Mouse (Mus musculus) fat pad, adult 2 months (tissue): ENCODE measurements around the gene Rint1.

Experiments used
- DNase-seq: peaks from one replicate; pipeline ENCODE4 v3.0.0-alpha.2; 2011; ENCODE audit warnings: low read depth, low spot score; ENCODE audit errors: extremely low read depth

Gene Rint1

DNA sequence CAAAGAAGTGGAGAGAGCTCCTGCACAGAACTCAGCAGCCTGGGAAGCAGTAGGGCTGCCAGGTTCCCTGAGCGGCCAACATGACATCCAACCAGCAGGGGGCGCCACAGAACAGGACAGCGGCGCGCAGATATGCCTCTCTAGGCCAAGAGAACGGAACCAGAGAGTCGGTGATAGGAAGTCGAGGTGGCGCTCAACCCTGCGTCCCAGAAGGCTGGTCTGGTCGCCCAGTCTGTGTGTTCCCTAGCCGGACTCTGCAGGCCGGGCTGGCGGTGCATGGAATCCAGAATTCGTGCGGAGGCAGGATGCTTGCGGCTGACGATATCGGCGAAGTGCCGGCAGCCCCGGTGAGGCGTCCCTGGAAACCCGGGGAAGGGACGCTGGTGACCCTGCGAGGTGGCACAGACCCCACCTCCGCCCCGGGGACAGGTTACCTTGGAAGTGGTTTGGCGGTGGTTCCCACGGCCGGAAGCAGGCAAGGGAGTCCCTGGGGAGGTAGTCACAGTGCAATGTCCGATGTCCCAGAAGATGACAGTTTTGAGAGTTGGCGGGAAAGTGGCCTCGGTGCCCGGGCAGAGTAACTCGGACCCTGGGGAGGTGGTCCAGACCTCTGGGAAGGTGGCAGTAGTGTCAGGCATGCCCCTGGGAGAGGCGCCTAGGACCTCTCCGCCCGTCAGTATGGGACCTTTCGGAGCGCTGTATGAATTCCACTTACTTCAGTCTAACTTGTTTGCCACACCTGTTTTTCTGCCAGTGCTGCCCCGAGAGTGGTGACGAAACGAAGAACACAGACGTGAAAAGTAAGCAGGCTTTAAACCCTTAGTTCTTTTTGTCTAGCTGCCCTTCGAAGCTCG is at the start of gene Rint1:
Gene Rint1, plus strand, starts transcription at position 176 of the 854 bp plus-strand sequence.
- peak; percentile 25 for DNase-seq

DNA sequence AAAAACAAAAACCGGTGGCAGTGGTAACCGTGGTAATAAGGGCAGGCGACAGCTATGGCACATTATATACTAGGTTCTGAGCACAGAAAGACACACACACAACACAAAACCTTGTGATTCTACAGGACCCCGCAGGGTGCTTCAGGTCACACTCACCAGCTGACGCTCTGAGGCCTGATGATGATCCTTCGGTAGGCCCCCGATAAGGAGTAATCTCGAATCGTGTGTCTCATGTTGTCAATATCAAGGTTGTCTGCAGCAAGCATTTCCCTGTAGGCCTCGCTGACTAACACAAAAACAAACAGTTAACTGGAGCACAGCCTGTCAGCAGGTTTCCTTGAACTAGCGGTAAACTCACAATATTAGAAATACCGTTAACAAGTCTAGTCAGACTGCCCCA is 44.2 kb upstream of the Rint1 start:
- no peak for DNase-seq

DNA sequence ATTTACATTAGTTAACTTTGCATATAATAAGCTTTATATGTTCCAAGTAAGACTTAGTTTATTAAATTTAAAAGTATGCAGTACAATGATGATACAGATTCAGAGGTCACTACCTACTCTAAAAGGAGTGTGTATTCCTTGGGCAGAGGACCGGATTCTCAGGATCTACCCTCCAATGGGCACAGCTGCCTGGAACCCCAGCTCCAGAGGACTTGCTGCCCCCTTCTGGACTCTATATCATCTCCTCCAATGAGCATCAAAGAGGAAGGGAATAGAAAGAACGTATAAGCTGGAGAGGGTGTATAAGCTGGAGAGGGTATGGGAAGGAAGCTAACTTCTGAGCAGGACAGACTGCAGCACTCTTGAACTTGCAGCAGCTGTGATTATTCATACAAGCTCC is 37.6 kb upstream of the Rint1 start:
- no peak for DNase-seq

DNA sequence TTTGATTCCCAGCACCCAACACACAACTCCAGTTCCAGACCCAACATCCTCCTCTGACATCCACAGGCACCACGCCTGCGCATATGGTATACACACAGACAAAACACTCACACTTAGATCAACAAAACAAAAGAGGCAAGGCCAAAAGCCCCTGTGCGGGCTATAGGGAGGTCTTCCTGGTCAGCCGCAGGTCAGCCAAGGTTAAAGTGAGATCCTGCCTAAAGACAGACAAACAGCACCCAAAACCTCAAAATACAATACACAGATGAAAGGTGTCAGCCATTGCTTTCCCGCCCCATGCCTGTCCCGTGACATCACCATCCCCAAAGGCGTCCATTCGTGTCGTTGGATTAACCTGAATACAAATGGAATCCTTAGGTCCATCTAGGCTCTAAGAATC is 31.9 kb upstream of the Rint1 start:
- DNase-seq: no peak

DNA sequence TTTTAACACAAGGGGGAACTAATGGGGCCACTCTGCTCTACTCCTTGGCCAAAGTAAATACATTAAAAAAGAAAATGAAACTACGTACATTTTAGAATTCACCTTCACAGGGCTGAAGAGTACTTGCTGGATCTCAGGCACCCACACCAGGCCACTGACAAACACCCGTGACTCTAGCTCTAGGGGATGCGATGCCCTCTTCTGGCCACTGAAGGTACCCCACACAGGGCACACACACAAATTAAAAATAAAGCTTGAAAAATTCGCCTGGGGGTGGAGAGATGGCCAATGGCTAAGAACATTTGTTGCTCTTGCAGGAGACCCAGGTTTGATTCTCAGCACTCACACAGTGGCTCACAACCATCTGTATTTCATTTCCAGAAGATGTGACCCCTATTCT is 31.1 kb upstream of the Rint1 start:
- DNase-seq: no peak

DNA sequence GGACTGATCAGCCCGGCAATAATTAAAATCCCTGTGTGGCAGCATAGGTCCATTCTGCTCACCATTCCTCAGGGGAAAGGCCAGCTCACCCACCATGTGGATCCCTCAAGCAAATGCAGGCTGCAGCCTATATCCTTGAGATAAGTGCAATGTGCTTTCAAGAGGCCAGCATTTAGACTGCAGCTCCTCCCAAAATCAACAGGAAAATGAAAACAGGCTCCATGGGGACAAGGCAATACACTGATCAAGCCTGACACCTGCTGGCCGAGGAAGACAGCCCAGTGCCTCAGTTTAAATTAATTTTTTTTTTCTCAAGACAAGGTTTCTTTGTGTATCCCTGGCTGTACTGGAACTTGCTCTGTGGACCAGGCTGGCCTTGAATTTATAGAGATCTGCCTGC is 28.9 kb upstream of the Rint1 start:
- no peak for DNase-seq

DNA sequence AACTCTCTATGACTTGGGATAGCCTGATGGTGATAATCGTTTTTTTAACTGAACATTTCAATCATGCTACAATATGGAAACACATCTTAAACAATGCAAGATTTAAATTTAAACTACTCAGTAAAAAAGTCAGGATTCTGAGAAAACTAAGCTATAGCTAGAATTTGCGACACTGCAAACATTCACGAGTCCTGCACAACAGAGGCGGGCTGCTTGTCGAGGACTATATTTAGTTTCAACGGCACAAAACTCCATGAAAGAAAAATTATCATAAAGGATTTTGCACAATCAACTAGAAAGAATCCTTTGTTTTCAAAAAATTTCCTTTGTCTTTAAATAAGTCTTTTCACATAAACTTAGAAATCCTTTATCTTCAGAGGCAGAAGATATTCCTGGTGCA is 25.0 kb upstream of the Rint1 start:
- DNase-seq: no peak

DNA sequence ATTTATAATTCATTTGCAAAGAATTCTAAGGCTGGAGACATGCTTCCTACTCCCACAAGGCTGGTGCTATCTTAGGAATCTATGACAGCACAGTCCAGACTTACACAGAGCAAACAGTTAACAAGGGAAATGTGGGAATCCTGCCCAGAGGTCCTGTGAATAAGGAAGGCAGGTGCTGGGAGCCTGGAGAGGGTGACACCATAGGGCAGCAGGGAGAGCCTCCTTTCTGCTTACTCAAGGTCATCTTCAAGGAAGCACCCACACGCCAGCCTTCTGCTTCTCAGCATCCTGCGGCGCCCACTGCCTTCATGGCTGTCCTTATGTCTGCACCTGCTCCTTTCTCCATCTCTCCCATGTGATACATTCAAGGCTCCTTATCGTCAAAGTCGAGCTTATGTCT is 23.0 kb upstream of the Rint1 start:
- no peak for DNase-seq

DNA sequence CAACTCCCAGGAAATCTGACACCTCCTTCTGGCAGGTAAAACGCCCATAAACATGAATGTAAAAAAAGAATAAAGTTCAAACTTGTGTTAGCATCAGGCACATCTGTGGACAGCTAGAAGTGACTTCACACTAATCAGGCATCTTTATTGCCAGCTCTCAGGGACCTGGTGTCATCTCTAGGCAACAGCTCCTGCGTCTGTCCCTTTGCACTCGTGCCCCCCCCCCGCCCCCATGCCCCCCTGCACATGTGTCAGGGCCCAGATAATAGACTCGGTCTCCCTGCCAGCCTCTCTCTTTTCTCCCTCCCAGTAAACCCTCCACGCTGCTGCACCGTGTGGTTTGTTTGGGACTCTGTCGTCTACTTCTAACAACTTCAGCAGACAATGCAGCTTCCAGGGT is 16.4 kb upstream of the Rint1 start:
- DNase-seq: no peak

DNA sequence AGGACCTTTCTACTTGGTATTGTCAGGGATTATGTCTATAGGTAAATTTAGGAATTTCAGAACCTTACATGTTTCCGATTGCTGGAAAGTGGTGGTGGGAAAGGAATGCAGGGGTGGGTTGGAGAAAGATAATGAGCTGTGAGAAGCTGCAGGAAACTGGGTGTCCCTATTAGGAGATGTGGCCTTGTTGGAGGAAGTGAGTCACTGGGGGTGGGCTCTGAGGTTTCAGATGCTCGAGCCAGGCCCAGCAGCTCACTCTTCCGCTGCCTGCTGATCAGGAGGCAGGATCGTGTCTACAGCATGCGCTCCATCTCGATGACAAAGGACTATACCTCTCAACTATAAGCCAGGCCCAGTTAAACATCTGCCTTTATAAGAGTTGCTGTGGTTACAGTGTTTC is 13.3 kb upstream of the Rint1 start:
- DNase-seq: no peak

DNA sequence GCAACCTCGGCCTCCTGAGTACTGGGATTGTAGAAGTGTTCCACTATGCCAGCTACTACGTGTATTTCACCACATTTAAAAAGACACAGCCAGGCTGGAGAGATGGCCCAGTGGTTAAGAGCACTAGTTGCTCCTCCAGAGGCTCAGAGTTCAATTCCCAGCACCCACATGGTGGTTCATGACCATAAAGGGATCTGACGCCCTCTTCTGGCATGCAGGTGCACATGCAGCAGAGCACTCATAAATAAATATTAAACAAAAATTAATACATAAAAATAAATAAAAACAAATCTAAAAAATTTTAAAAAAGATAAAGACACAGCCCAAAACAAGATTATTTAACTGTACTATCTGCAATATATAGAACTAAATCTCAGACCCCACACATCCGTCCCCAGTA is 7.0 kb upstream of the Rint1 start:
- no peak for DNase-seq

DNA sequence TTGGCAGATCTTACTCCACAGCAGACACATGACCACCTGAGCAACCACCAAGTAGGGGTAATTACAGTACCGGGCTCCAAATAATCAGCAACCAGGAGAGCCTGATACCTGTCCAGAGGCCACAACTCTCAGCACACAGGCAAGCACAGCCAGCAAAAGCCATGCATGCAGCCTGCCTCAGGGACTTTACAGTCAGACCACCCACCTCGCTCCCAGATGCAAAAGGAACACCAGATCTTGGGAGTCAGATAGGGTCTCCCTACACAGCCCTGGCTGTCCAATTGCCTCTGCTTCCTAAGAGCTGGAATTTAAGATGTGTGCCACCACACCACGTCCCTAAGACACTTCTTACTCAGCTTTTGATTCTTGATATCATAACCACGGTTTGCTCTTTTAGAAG is 6.3 kb upstream of the Rint1 start:
- no peak for DNase-seq

DNA sequence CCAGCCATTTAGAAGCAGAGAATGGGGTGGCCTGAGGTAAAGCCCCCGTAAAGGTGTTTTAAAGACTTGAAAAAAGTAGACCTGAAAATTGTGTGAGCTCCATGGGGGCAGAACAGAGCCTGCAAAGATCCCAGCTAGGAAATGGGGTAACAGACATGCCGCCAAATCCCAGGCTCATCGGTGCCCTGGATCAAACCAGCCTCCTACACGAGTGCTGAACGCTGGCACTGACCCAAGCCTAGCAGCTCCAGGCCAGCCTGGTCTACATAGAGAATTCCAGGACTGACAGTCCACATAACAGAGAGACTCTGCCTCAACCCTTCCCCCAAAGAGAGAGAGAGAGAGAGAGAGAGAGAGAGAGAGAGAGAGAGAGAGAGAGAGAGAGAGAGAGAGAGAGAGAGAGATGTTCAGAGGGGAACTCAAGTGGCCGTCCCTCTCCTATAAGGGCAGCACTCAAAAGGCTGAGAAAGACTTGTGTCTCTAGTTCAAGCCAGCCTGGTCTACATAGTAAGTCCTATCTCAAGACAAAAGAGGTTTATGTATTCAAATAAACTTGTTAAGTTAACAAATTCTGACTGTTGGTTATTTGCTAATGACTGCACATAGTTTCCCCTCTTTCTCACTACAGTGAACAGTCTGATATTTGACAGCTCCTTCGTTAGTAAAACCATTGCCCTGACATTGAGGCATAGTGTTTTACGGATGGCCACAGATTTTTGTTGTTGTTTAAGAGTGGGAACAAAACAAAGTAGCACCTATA is 5.3 kb upstream of the Rint1 start:
- peak; percentile 21 for DNase-seq

DNA sequence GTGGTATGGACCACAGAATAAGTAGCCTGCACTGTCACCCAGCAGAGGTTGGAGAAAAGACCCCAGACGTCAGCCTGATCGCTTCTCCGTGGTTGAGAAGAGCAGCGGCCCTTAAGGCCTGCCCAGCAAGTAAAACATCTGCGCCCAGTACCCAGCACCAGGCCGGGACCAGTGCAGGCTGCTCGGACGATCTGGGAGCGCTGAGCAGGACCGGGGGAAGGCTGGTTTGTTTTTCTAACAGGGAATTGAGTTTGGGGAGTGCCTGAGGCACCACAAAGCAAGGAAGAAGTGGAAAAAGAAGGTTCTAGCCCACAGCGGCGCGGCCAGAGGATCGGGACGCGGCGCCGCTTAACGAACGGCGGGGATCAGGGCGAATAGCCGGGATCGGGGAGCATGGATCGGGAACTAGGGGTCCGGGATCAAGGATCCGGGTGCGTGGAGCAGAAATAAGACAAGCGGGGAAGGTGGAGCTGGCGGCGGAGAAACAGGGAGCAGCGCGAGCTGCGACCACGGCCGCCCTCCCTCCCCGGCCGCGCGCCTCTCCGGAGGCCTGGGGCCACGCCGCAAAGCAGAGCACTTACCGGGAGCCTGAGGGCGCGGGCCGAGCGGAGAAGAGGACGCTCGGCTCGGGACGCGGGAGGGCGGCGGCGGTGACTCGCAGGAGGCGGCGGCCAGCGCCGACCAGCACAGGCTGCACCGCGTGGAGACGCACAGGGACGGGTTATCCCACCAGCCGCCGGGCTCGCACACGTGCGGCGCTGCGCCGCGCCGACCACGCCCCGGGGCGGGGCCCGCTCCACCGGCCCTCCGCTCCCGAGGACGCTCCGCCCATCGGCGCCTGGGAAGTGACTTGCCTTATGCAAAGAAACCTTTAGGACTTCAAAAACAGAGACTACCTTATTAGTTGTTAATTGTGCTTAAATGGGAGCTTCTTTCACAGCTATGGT is 4.3 kb upstream of the Rint1 start, which contains the start of gene Pus7:
Gene Pus7, minus strand, starts transcription at position 781 of the 947 bp plus-strand sequence.
- DNase-seq: no peak

DNA sequence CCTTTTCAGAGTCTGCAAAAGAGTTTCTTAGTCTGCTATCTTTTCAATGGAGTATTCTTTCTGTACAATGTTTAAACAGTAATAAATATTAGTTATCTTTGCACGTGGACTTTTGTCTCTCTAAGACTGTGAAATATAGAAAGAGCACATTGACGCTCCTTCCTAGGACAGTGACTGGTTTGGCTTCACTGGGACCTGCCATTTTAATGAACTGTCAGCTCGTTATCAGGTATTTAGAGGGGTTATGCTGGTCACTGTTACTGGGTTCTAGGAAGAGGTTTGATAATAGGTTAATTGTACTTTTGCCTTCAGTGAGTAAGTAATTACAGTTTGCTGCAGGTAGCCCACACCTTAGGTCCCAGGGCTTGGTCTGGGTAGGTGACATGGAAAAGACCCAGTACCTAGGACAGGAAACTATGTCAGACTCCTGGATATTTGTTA is 899 bp downstream of the Rint1 start:
- no peak for DNase-seq

DNA sequence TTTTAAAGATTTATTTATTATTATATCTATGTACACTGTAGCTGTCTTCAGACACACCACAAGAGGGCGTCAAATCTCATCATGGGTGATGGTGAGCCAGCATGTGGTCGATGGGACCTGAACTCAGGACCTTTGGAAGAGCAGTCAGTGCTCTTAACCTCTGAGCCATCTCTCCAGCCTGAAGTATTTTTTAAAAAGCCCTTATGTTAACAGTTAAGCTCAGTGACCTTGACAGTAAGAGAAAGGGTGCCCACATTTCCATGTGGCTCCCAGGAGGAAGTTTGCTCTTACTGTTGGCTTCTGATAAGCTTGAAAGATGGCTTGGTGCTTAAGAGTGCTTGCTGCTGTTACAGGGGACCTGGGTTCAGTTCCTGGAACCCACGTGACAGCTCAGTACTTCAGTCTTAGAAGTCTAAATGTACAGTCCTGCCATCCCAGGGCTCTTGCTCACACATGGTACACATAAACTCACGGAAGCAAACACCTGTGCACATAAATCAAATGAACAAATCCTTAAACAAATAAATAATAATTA is 1.6 kb downstream of the Rint1 start:
- no peak for DNase-seq

DNA sequence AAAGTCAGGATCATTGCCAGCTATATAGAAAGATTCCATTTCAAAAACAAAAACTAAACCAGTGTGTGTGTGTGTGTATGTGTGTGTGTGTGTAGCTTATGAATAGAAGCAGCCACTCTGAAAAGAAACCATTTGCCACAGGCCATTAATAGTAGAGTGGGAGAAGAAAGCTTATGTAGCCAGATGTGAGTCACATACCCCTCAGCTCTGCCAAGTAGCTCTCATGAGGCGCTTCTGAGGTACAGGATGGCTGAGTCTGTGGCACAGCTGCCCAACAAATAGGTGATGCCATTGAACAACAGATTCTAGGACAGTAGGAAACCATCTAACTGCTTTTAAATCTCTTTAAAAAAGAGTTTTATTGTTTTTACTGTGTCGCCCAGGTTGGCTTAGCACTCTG is 5.2 kb downstream of the Rint1 start:
- no peak for DNase-seq

DNA sequence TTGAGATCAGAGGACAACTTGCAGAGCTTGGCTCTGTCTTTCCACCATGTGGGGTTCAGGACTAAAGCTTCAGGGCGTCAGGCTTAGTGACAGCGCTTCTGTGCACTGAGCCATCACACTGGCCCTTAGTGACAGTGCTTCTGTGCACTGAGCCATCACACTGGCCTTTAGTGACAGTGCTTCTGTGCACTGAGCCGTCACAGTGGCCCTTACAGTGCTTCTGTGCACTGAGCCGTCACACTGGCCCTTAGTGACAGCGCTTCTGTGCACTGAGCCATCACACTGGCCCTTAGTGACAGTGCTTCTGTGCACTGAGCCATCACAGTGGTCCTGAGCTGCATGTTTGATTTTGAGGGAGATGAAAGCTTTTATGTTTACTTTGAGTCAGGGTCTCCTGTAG is 27.3 kb downstream of the Rint1 start:
- DNase-seq: no peak

DNA sequence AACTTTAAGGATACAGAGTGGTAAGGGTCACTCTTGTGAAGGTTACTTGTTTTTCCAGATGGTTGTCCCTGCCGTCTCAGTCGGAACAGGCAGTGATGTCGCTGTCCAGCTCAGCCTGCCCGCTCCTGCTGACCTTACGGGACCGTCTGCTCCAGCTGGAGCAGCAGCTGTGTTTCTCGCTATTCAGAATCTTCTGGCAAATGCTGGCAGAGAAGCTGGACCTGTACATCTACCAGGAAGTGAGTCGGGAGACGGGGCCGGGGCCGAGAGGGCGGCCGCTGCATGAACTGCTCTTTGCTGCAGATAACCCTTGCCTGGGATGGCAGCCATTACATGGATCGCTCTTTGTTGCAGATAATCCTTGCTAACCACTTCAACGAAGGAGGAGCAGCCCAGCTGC is 29.2 kb downstream of the Rint1 start:
- DNase-seq: no peak

DNA sequence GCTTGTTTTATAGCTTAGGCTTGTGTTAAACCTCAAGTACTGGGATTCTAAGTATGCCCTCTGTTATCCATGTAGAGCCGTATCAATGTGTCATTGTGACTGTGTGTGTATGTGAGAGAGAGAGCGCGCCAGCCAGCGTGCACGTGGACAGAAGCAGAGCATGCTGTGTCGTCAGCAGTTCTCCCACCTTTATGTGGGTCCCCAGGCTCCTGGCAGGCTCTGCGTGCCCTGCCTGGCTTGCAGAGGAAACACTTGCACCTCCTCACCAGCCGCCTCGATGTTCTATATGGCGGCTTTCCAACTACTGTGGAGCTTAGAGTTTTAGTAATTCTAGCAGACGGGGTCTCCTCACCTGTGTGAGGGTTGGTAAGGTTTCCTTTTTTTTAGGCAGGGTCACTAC is 34.8 kb downstream of the Rint1 start:
- DNase-seq: no peak

DNA sequence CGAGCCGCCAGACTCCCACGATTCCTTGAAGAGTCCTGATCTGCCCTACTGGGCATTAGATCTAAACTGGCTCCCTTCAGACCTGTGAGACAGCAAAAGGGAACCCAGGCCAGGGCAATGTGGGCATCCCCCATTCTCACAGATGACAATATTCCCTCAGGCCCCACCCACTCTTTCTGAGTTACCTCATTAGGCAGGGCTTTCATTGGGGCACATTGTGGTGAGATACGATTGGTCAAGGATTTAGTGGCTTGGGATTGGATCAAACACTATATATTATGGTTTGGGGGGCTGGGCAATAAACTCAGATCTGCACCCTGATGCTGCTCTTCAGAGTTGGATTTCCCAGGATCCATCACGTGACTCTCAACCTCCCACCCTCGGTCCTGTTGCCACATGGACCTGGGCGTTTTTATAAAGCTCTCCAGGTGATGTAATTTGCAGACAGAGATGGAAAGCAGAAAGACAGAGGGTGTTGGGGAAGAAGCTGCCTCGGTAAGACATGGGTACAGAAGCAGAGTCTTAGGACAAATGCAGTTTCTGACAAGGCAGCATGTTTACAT is 36.7 kb downstream of the Rint1 start:
- DNase-seq: no peak
